Mouse (Mus musculus): ENCODE measurements around the gene Cyp2f2. TPM values are rescaled to one million over a fixed set of nuclear protein-coding genes. Genes with fewer than 3 reads are reported as not detected.

Cyp2f2 gene
- total and polyA plus RNA-seq, 2 experiments from 2014 or later, result 0.39 to 0.55 TPM

DNA sequence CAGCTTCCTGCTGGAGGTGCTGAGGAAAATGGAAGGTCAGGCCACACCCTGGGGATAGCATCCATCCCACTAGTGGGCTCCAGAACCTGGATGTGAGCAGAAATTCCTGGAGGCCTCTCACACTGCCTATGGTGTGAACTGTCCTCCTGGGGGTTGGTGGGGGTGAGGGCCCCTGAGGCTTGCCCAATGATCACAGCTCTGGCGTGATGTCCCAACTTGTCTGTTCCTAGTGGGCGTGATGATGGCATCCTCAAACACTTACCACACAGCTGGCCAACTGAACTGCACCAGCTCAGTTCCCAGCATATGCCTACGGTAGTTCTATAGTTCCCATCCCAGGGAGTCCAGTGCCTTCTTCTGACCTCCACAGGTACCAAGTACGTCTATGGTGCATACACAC lies 5.3 kb downstream of the Cyp2f2 start:
- no peak overlapping the region for H3K27ac ChIP-seq (ENCODE audit: low read depth, low read length)
- H3K4me3 ChIP-seq (ENCODE audit: low read depth, low read length), result no peak overlapping the region
- H3K36me3 ChIP-seq (ENCODE audit: insufficient read depth, low read length), result no peaks in the 10 kb centered on the region
- ATAC-seq (ENCODE audit: low FRiP score), result no peak
- TF ChIP-seq CTCF (IDR thresholded peaks at IDR 0.05), result no peak
- H3K4me2 ChIP-seq (ENCODE audit: low read depth, low read length, poor library complexity, severe bottlenecking), result no peak overlapping the region
- no peak for DNase-seq (ENCODE audit: low spot score)
- no peaks in the 10 kb centered on the region for H3K4me1 ChIP-seq (ENCODE audit: insufficient read depth, low read length)
- H3K27me3 ChIP-seq (ENCODE audit: insufficient read depth, low read length), result no peaks in the 10 kb centered on the region
- 85% methylated on average over 4 of the region's 4 CpGs for WGBS
- no peaks in the 10 kb centered on the region for H3K9me3 ChIP-seq (ENCODE audit: low read length)
- H3K9ac ChIP-seq (replicated peaks; ENCODE audit: low read length, poor library complexity, severe bottlenecking), result no peak overlapping the region

DNA sequence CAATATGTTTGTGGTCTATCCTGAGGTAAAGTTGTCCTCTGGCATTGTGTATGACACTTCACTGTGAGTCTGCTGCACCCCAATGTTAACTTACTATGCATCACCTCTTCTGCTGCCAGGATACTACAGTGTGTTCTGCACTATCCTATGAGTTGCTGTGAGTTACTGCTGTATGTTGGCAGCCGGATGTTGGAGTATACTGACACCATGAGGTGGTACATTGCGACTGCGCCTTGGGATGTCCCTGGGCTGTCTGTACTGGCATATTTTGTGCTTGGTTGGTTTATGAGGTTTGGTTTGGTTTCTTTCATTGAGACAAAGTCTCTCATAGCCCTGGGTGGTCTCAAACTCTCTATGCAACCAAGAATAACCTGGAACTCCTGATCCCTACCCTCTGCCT lies 8.5 kb downstream of the Cyp2f2 start:
- ATAC-seq (ENCODE audit: low FRiP score) (peak; percentile 57), DNase-seq (ENCODE audit: low spot score) (peak; percentile 66)
- H3K36me3 ChIP-seq (ENCODE audit: insufficient read depth, low read length), result no peaks in the 10 kb centered on the region
- TF ChIP-seq CTCF (IDR thresholded peaks at IDR 0.05), result peak; percentile 72
- no peaks in the 10 kb centered on the region for H3K27me3 ChIP-seq (ENCODE audit: insufficient read depth, low read length)
- H3K9me3 ChIP-seq (ENCODE audit: low read length), result no peaks in the 10 kb centered on the region
- H3K9ac ChIP-seq (replicated peaks; ENCODE audit: low read length, poor library complexity, severe bottlenecking), result no peak overlapping the region
- no peak overlapping the region for H3K4me2 ChIP-seq (ENCODE audit: low read depth, low read length, poor library complexity, severe bottlenecking)
- WGBS, result 46% methylated on average over 3 of the region's 3 CpGs
- no peak overlapping the region for H3K27ac ChIP-seq (ENCODE audit: low read depth, low read length)
- H3K4me3 ChIP-seq (ENCODE audit: low read depth, low read length), result no peak overlapping the region
- H3K4me1 ChIP-seq (ENCODE audit: insufficient read depth, low read length), result no peaks in the 10 kb centered on the region

DNA sequence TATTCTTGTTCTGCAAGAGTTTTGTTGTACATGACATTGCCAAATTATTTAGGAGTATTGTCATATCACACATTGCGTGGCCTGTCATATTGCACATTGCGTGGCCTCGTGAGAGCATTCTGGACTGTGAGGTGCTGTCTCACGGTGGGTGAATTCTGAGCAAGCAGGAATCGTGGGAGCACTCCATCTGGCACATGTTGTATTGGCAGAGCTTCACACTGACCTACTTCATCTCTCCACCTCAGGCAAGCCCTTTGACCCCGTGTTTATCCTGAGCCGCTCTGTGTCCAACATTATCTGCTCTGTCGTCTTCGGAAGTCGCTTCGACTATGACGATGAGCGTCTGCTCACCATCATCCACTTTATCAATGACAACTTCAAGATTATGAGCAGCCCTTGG lies 9.2 kb downstream of the Cyp2f2 start:
- DNase-seq (ENCODE audit: low spot score) (no peak), ATAC-seq (ENCODE audit: low FRiP score) (no peak)
- no peaks in the 10 kb centered on the region for H3K27me3 ChIP-seq (ENCODE audit: insufficient read depth, low read length)
- no peaks in the 10 kb centered on the region for H3K36me3 ChIP-seq (ENCODE audit: insufficient read depth, low read length)
- no peaks in the 10 kb centered on the region for H3K9me3 ChIP-seq (ENCODE audit: low read length)
- no peak overlapping the region for H3K4me2 ChIP-seq (ENCODE audit: low read depth, low read length, poor library complexity, severe bottlenecking)
- no peak overlapping the region for H3K9ac ChIP-seq (replicated peaks; ENCODE audit: low read length, poor library complexity, severe bottlenecking)
- WGBS, result 89% methylated on average over 13 of the region's 13 CpGs
- TF ChIP-seq CTCF (IDR thresholded peaks at IDR 0.05), result no peak
- no peaks in the 10 kb centered on the region for H3K4me1 ChIP-seq (ENCODE audit: insufficient read depth, low read length)
- no peak overlapping the region for H3K4me3 ChIP-seq (ENCODE audit: low read depth, low read length)
- no peak overlapping the region for H3K27ac ChIP-seq (ENCODE audit: low read depth, low read length)

DNA sequence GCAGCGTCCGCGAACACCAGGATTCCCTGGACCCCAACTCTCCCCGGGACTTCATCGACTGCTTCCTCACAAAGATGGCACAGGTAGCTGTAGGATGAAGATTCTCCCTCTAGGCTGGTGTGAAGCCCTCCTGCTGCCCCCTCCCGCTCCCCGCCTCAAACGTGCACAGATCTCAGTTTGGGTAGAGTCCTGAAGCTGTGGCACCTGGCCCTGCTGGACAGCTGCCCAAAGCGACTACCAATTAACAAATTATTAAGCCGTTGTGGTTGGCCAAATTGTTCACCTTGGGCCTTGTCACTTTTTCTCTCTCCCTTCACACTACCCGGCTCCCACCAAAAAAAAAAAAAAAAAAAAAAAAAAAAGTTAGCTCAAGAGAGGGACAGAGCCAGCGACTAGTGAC lies 10.1 kb downstream of the Cyp2f2 start:
- H3K4me1 ChIP-seq (ENCODE audit: insufficient read depth, low read length), result no peaks in the 10 kb centered on the region
- H3K4me3 ChIP-seq (ENCODE audit: low read depth, low read length), result no peak overlapping the region
- H3K27ac ChIP-seq (ENCODE audit: low read depth, low read length), result no peak overlapping the region
- no peaks in the 10 kb centered on the region for H3K9me3 ChIP-seq (ENCODE audit: low read length)
- H3K9ac ChIP-seq (replicated peaks; ENCODE audit: low read length, poor library complexity, severe bottlenecking), result no peak overlapping the region
- no peak overlapping the region for H3K4me2 ChIP-seq (ENCODE audit: low read depth, low read length, poor library complexity, severe bottlenecking)
- no peak for DNase-seq (ENCODE audit: low spot score)
- no peaks in the 10 kb centered on the region for H3K36me3 ChIP-seq (ENCODE audit: insufficient read depth, low read length)
- no peaks in the 10 kb centered on the region for H3K27me3 ChIP-seq (ENCODE audit: insufficient read depth, low read length)
- no peak for ATAC-seq (ENCODE audit: low FRiP score)
- TF ChIP-seq CTCF (IDR thresholded peaks at IDR 0.05), result no peak
- WGBS, result 90% methylated on average over 12 of the region's 12 CpGs

DNA sequence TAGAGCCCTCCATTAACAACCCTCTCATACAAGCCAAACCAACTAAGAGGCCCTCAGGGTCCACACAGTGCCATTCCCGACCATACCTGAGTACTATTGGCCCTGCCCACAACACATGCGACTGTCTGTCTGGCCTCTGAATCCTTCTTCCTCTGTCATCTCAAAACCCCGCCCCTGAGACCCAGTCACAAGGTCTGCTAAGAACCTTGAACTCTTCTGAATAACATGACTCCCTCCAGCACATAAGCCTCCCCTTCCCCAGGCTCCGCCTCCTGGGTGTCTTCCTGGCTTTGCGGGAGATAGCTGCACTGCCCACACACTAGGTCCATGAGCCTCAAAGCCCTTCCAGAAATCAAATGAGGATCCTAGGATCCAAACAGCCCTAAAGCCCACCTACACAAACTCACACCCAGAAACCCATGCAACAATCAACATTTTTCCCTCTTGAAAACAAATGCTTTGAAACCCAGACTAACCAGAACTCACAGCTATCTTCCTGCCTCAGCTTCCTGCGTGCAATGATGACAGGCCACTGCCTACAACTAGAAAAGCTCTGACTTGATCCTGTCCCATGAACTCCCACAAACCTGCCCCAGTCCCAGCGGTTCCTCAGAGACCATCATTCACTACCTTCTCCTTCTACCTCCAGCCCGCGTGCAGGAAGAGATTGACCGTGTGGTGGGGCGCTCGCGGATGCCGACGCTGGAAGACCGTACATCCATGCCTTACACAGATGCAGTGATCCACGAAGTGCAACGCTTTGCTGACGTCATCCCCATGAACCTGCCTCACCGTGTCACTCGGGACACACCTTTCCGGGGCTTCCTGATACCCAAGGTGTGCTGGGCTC lies 11.0 kb downstream of the Cyp2f2 start:
- Histone ChIP-seq H3K9ac (replicated peaks; ENCODE audit: low read length, poor library complexity, severe bottlenecking) (no peak overlapping the region), H3K27ac (ENCODE audit: low read depth, low read length) (no peak overlapping the region), H3K9me3 (ENCODE audit: low read length) (no peaks in the 10 kb centered on the region), H3K36me3 (ENCODE audit: insufficient read depth, low read length) (no peaks in the 10 kb centered on the region), H3K27me3 (ENCODE audit: insufficient read depth, low read length) (no peaks in the 10 kb centered on the region), H3K4me1 (ENCODE audit: insufficient read depth, low read length) (no peaks in the 10 kb centered on the region), H3K4me3 (ENCODE audit: low read depth, low read length) (no peak overlapping the region), H3K4me2 (ENCODE audit: low read depth, low read length, poor library complexity, severe bottlenecking) (no peak overlapping the region)
- DNase-seq (ENCODE audit: low spot score), result no peak
- TF ChIP-seq CTCF (IDR thresholded peaks at IDR 0.05), result no peak
- 91% methylated on average over 22 of the region's 22 CpGs for WGBS
- no peak for ATAC-seq (ENCODE audit: low FRiP score)

DNA sequence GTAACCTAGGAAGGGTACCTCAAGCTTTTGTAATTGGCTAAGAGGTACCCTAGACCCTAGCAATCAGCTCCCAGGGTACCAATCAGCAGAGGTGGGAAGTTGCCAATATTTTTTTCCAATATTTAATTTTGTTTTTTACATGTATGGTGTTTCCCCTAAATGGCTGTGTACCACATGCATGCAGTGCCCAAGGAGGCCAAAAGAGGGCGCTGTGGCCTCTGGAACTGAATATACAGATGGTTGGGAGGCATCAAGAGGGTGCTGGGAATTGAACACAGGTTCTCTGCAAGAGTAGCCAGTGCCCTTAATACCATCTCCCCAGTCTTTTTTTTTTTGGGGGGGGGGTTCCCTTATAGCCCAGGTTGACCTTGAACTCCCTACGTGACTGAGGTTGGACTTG lies 11.7 kb downstream of the Cyp2f2 start:
- H3K27me3 ChIP-seq (ENCODE audit: insufficient read depth, low read length), result no peaks in the 10 kb centered on the region
- no peaks in the 10 kb centered on the region for H3K36me3 ChIP-seq (ENCODE audit: insufficient read depth, low read length)
- no peaks in the 10 kb centered on the region for H3K9me3 ChIP-seq (ENCODE audit: low read length)
- no peak overlapping the region for H3K27ac ChIP-seq (ENCODE audit: low read depth, low read length)
- no peaks in the 10 kb centered on the region for H3K4me1 ChIP-seq (ENCODE audit: insufficient read depth, low read length)
- no peak overlapping the region for H3K4me2 ChIP-seq (ENCODE audit: low read depth, low read length, poor library complexity, severe bottlenecking)
- DNase-seq (ENCODE audit: low spot score), result no peak
- H3K4me3 ChIP-seq (ENCODE audit: low read depth, low read length), result no peak overlapping the region
- no peak overlapping the region for H3K9ac ChIP-seq (replicated peaks; ENCODE audit: low read length, poor library complexity, severe bottlenecking)
- no peak for ATAC-seq (ENCODE audit: low FRiP score)
- 70% methylated on average over 2 of the region's 2 CpGs for WGBS
- peak; percentile 32 for TF ChIP-seq CTCF (IDR thresholded peaks at IDR 0.05)

All from midbrain, postnatal 0 days (tissue).